Comparison of ENCODE assay signal across 12 mouse cellular contexts in genomic region chr9:101476223-101476622, GRCm38 (mm10).
"Had no signal": no experiment of that assay in that cellular context is flagged by ENCODE, and none has a peak within 500 bp of the region (broad histone marks: within the 10 kb centered on the region; RNA-seq: fewer than 3 reads in every experiment).

No protein-coding gene starts in this region.

- H3K9ac ChIP-seq: limb, embryonic 15.5 days; liver, embryonic 15.5 days; neural tube, embryonic 15.5 days had no signal

- H3K4me2 ChIP-seq: limb, embryonic 15.5 days; liver, embryonic 15.5 days; neural tube, embryonic 15.5 days had no signal

- H3K4me1 ChIP-seq: limb, embryonic 15.5 days; liver, embryonic 15.5 days had no signal

- H3K36me3 ChIP-seq: limb, embryonic 15.5 days; liver, embryonic 15.5 days; midbrain, embryonic 10.5 days; neural tube, embryonic 15.5 days had no signal

- H3K27ac ChIP-seq: limb, embryonic 15.5 days; liver, embryonic 15.5 days; midbrain, embryonic 10.5 days; neural tube, embryonic 15.5 days had no signal

- H3K4me3 ChIP-seq: limb, embryonic 15.5 days; liver, embryonic 15.5 days; midbrain, embryonic 10.5 days; myocyte; neural tube, embryonic 15.5 days had no signal

- DNase-seq: kidney, adult 2 months; kidney, postnatal 36 days; lung, postnatal 36 days; midbrain, embryonic 14.5 days; right cerebral cortex, adult 18-20 months; right cerebral cortex, postnatal 25 days; thymus, postnatal 4 days had no signal

- H3K27me3 ChIP-seq: limb, embryonic 15.5 days; liver, embryonic 15.5 days; neural tube, embryonic 15.5 days had no signal

- H3K9me3 ChIP-seq: limb, embryonic 15.5 days; liver, embryonic 15.5 days; neural tube, embryonic 15.5 days had no signal
